Mouse (Mus musculus): ENCODE measurements around the gene Vpreb2.

DNA sequence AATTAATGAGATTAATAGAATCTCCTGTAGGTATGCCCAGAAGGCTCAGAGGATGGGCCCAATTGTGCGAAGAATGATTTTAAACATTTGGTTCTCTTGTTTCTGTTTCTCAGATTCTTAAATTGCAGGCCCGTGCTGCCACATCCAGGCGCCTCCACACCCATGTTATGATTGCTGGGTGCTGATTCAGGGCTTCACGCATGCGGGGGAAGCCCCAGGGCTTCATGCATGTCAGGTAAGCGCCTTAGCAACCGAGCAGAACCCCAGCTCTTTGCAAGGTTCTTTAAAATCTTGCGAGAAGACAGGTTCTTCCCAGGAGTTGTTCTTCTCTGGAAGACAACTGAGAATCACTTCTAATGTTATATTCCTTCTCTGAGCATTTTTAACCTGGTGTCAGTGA, 36.8 kb upstream of the Vpreb2 start:
- TF ChIP-seq CTCF (IDR thresholded peaks at IDR 0.05; ENCODE audit: low read depth) (no peak), EP300 (IDR thresholded peaks at IDR 0.05; ENCODE audit: low read depth) (no peak)

Measured in liver, embryonic 14.5 days (tissue).